Comparison of ENCODE assay signal across 13 mouse cellular contexts in genomic region chr5:38275771-38276170, GRCm38 (mm10). TPM values are rescaled to one million over a fixed set of nuclear protein-coding genes. Genes with fewer than 3 reads are reported as not detected.
DNase-seq lines count a peak whose midpoint lies in the region; ATAC-seq lines count a peak whose summit lies in the region.
"Had no signal": no experiment of that assay in that cellular context is flagged by ENCODE, and none has a peak within 500 bp of the region (broad histone marks: within the 10 kb centered on the region; RNA-seq: fewer than 3 reads in every experiment).

Gene Otop1, plus strand, starts transcription at chr5:38275972.

- no peaks in the 10 kb centered on the region for H3K9me3 ChIP-seq in kidney, embryonic 15.5 days (replicated peaks)
- no peaks in the 10 kb centered on the region for H3K9me3 ChIP-seq in embryonic facial prominence, embryonic 13.5 days
- no peaks in the 10 kb centered on the region for H3K9me3 ChIP-seq in limb, embryonic 10.5 days (replicated peaks)
- H3K9me3 ChIP-seq in stomach, embryonic 14.5 days (ENCODE audit: control insufficient read depth, low read depth, low read length), result no peaks in the 10 kb centered on the region
- H3K9me3 ChIP-seq: G1E had no signal

- H3K4me3 ChIP-seq in kidney, embryonic 15.5 days (replicated peaks), result peak within 1 kb of the TSS; percentile 32
- peak within 1 kb of the TSS; percentile 39 for H3K4me3 ChIP-seq in embryonic facial prominence, embryonic 13.5 days
- peak within 1 kb of the TSS; percentile 47 for H3K4me3 ChIP-seq in limb, embryonic 10.5 days
- H3K4me3 ChIP-seq in stomach, embryonic 14.5 days (ENCODE audit: low read depth, low read length), result no peak within 1 kb of the TSS; the same call in 1 of the 2 replicates
- H3K4me3 ChIP-seq: myocyte had no signal

- H3K4me2 ChIP-seq in kidney, embryonic 15.5 days, result peak within 1 kb of the TSS; percentile 52
- peak within 1 kb of the TSS; percentile 60 for H3K4me2 ChIP-seq in embryonic facial prominence, embryonic 13.5 days
- peak within 1 kb of the TSS; percentile 37; the same call in 1 of the 2 replicates for H3K4me2 ChIP-seq in stomach, embryonic 14.5 days (replicated peaks; ENCODE audit: low read depth, low read length)

- peaks cover 21% of the 10 kb centered on the region for H3K4me1 ChIP-seq in kidney, embryonic 15.5 days
- peaks cover 27% of the 10 kb centered on the region for H3K4me1 ChIP-seq in embryonic facial prominence, embryonic 13.5 days
- H3K4me1 ChIP-seq in limb, embryonic 10.5 days, result peaks cover 18% of the 10 kb centered on the region
- peaks cover 11% of the 10 kb centered on the region; the same call in 1 of the 2 replicates for H3K4me1 ChIP-seq in stomach, embryonic 14.5 days (ENCODE audit: control insufficient read depth, insufficient read depth, low read length)

- no peak within 1 kb of the TSS for H3K9ac ChIP-seq in kidney, embryonic 15.5 days
- H3K9ac ChIP-seq in embryonic facial prominence, embryonic 13.5 days, result 0 out of 2 replicates have a peak within 1 kb of the TSS, but pooled peaks have one; percentile 36
- no peak within 1 kb of the TSS for H3K9ac ChIP-seq in stomach, embryonic 14.5 days (replicated peaks; ENCODE audit: low read depth, low read length)

- ATAC-seq in kidney, embryonic 15.5 days (replicated peaks; ENCODE audit: low FRiP score), result no peak
- no peak for ATAC-seq in embryonic facial prominence, embryonic 13.5 days (ENCODE audit: insufficient number of reproducible peaks, insufficient read depth, low FRiP score, low TSS enrichment, low read depth)
- ATAC-seq in stomach, embryonic 14.5 days (ENCODE audit: insufficient number of reproducible peaks, insufficient read depth, low FRiP score, low read depth), result no peak

- H3K36me3 ChIP-seq in kidney, embryonic 15.5 days, result peaks cover 11% of the 10 kb centered on the region; the same call in 1 of the 2 replicates
- H3K36me3 ChIP-seq in embryonic facial prominence, embryonic 13.5 days, result peaks cover 10% of the 10 kb centered on the region; the same call in 1 of the 2 replicates
- peaks cover 8% of the 10 kb centered on the region for H3K36me3 ChIP-seq in limb, embryonic 10.5 days
- no peaks in the 10 kb centered on the region; the same call in 1 of the 2 replicates for H3K36me3 ChIP-seq in stomach, embryonic 14.5 days (ENCODE audit: control insufficient read depth, insufficient read depth, low read length)

- H3K27ac ChIP-seq in kidney, embryonic 15.5 days, result no peak within 1 kb of the TSS
- H3K27ac ChIP-seq in embryonic facial prominence, embryonic 13.5 days, result no peak within 1 kb of the TSS
- H3K27ac ChIP-seq in limb, embryonic 10.5 days, result no peak within 1 kb of the TSS
- no peak within 1 kb of the TSS for H3K27ac ChIP-seq in stomach, embryonic 14.5 days (ENCODE audit: low read length)
- H3K27ac ChIP-seq: kidney, postnatal 0 days had no signal

- DNase-seq in kidney, adult 11 months, result no peak
- DNase-seq in limb, embryonic 10.5 days (ENCODE audit: low spot score), result no peak
- no peak for DNase-seq in frontal cortex, adult 2 months (ENCODE audit: extremely low spot score in 1 of 2, low spot score in 1 of 2)
- DNase-seq in frontal cortex, postnatal 25 days (ENCODE audit: low spot score in 2 of 2), result no peak
- no peak for DNase-seq in urinary bladder, postnatal 25 days (ENCODE audit: low spot score)

- 10% methylated on average over 4 of the region's 4 CpGs for WGBS in kidney, embryonic 15.5 days
- WGBS in embryonic facial prominence, embryonic 13.5 days, result 8% methylated on average over 4 of the region's 4 CpGs
- WGBS in limb, embryonic 10.5 days, result 12% methylated on average over 4 of the region's 4 CpGs
- WGBS in stomach, embryonic 14.5 days, result 14% methylated on average over 4 of the region's 4 CpGs

- H3K27me3 ChIP-seq in kidney, embryonic 15.5 days, result peaks cover 66% of the 10 kb centered on the region
- peaks cover 75% of the 10 kb centered on the region for H3K27me3 ChIP-seq in embryonic facial prominence, embryonic 13.5 days
- peaks cover 79% of the 10 kb centered on the region for H3K27me3 ChIP-seq in limb, embryonic 10.5 days (ENCODE audit: low read depth, poor library complexity, severe bottlenecking)
- peaks cover 40% of the 10 kb centered on the region for H3K27me3 ChIP-seq in stomach, embryonic 14.5 days (ENCODE audit: control insufficient read depth, insufficient read depth, low read length)

RNA-seq across cellular contexts. Expression of gene Otop1, which starts in this region (rescaled TPM):
- not detected in 2 replicates for polyA plus RNA-seq in kidney, embryonic 15.5 days (2015; fragmentation: Nextera tagmentation; extraction: Ambion mirVana)
- polyA plus RNA-seq in embryonic facial prominence, embryonic 13.5 days (2015; fragmentation: Nextera tagmentation; extraction: Ambion mirVana), result not detected in 2 replicates
- 0.19 TPM in 1 of 2 replicates, not detected in the other for polyA plus RNA-seq in limb, embryonic 10.5 days (2016; fragmentation: Nextera tagmentation; extraction: Ambion mirVana)
- polyA plus RNA-seq in stomach, embryonic 14.5 days (2014; fragmentation: Nextera tagmentation; extraction: Ambion mirVana), result 0.11 TPM in 1 of 2 replicates, not detected in the other
- polyA plus RNA-seq in frontal cortex, adult 2 months (2012; rRNA removed), result 0.24 and 0.32 TPM in 2 replicates
- polyA plus RNA-seq: G1E; kidney, postnatal 0 days; liver, adult 2 months; stomach, embryonic 16.5 days had no signal
